Mouse (Mus musculus): ENCODE results near the gene Tex29. TPM values are rescaled to one million over a fixed set of nuclear protein-coding genes. Genes with fewer than 3 reads are reported as not detected.

Gene Tex29
- total RNA-seq, 2 experiments from 2014 or later: not detected

Other genes starting within 250 kb of the Tex29 start
- 10 to 100 TPM; 48.9 to 52.6 TPM for gene Ankrd10, start 204.7 kb upstream of the Tex29 start, total RNA-seq (2021)
- not detected for gene 1700016D06Rik, start 139.4 kb upstream of the Tex29 start, total RNA-seq (2021)
- gene Arhgef7, start 112.8 kb upstream of the Tex29 start, total RNA-seq (2021): 10 to 100 TPM; 40.7 to 45.5 TPM